Mouse (Mus musculus) testis, adult 2 months (tissue): ENCODE data around the gene Gtf3c1. TPM values are rescaled to one million over a fixed set of nuclear protein-coding genes. Genes with fewer than 3 reads are reported as not detected.

Experiments
- H3K27ac ChIP-seq: fragments of 200-500 bp; 2 replicates; pipeline ENCODE4 v1.5.1; 2012; ENCODE audit warnings: low read depth, low read length; ENCODE audit not compliant: control insufficient read depth, insufficient read depth
- H3K27me3 ChIP-seq: fragments of 200-500 bp; 2 replicates; pipeline ENCODE4 v1.6.1; 2012; ENCODE audit warnings: mild to moderate bottlenecking, low read length, moderate library complexity; ENCODE audit not compliant: control insufficient read depth, insufficient read depth
- H3K36me3 ChIP-seq: fragments of 200-500 bp; 2 replicates; pipeline ENCODE4 v1.6.1; 2012; ENCODE audit warnings: mild to moderate bottlenecking, low read length; ENCODE audit not compliant: control insufficient read depth, insufficient read depth
- H3K4me1 ChIP-seq: fragments of 200-500 bp; 2 replicates; pipeline ENCODE4 v1.6.1; 2012; ENCODE audit warnings: low read length; ENCODE audit not compliant: control insufficient read depth, insufficient read depth
- H3K4me3 ChIP-seq: fragments of 200-500 bp; 2 replicates; pipeline ENCODE4 v1.5.1; 2012; ENCODE audit warnings: low read depth, mild to moderate bottlenecking, low read length, moderate library complexity, mixed read lengths; ENCODE audit not compliant: control insufficient read depth
- CTCF ChIP-seq: fragments of 200-500 bp; IDR thresholded peaks from 2 replicates; pipeline ENCODE4 v1.5.1; 2012; ENCODE audit warnings: low read depth, mild to moderate bottlenecking, inconsistent platforms, low read length, moderate library complexity; ENCODE audit not compliant: control insufficient read depth, insufficient read depth, insufficient replicate concordance
- POLR2A ChIP-seq: fragments of 200-500 bp; IDR thresholded peaks from 2 replicates; pipeline ENCODE4 v1.6.1; 2012; ENCODE audit warnings: low read depth, mild to moderate bottlenecking, inconsistent platforms, low read length, moderate library complexity; ENCODE audit not compliant: control insufficient read depth
- polyA plus RNA-seq: library from polyadenylated mRNA; depleted of rRNA; stranded (reverse); fragments of >200 nt; gene quantifications from 2 replicates; pipeline ENCODE4 v1.2.3, GENCODE M21; 2012

The Gtf3c1 gene
- polyA plus RNA-seq, 1 experiment, result 35.4 TPM

DNA sequence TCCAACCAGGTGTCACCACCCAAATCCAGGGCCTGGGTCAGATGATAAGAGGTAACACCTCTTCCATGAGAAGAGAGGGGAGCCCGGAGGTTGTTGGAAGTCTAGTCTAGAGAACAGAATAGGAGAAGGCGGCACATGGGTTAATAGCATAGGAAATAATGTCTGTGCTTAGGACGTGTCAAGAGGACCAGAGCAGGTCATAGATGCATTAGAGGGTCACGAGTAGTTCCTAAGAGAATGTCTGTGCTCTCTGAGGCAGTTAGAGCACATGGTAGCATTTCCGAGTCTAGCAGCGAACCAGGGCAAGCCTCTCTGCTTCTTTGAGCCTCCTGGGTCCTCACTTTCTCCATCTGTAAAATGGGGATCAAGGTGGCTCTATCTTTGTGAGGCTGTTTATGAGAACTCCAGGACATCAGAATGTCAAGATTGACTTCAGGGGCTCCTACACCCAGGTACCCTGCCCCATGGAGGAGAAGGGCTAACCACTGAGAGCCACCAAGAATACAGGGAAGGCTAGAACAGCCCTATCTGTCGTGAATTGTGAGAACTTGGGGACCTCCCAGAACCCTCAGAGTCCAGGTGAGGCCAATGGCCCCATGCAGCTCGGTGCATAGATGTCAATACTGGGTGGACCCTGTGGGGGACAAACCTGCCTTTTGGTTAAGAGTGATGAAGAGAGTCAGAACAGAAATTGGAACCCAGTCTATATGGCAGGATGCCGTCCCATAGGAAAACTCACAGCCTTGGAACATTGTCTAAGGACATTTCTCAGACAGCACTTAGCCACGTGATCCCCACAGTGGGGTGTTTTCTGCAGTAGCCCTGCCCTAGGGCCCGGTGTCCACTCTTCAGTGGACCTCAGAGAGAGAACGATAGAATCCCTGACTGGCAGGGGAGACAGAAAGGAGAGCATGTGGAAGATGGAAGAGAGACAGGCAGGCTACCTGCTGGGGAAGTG lies 102.9 kb downstream of the Gtf3c1 start:
- Histone ChIP-seq H3K4me1 (no peaks in the 10 kb centered on the region), H3K27ac (no peak overlapping the region), H3K27me3 (no peaks in the 10 kb centered on the region), H3K4me3 (no peak overlapping the region), H3K36me3 (no peaks in the 10 kb centered on the region)
- TF ChIP-seq CTCF (no peak), POLR2A (no peak)

DNA sequence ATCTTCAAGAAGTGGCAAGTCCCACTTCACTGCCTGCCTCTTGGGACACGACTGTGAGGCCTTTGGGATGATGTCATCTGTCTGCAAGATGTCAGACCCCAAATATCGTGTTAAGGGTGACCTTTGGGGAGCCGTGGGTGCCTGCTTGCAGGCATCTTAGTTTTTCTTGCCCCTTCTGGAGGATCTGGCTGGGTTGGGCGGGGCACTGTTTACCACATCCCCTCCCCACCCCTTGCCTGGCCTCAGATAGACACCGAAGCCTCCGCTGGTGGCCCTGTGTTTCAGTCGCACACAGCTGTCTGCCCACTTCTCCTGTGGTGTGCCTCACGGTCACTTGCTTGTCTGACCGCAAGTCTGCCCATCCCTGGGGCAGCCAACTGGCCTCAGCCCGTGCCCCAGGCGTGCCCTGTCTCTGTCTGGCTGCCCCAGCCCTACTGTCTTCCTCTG lies 104.4 kb downstream of the Gtf3c1 start, which contains the start of gene Il21r:
Gene Il21r, plus strand, starts transcription at position 245 of the 447 bp plus-strand sequence.
- no peak for TF ChIP-seq POLR2A
- TF ChIP-seq CTCF, result no peak
- H3K27ac ChIP-seq, result no peak within 1 kb of the TSS

DNA sequence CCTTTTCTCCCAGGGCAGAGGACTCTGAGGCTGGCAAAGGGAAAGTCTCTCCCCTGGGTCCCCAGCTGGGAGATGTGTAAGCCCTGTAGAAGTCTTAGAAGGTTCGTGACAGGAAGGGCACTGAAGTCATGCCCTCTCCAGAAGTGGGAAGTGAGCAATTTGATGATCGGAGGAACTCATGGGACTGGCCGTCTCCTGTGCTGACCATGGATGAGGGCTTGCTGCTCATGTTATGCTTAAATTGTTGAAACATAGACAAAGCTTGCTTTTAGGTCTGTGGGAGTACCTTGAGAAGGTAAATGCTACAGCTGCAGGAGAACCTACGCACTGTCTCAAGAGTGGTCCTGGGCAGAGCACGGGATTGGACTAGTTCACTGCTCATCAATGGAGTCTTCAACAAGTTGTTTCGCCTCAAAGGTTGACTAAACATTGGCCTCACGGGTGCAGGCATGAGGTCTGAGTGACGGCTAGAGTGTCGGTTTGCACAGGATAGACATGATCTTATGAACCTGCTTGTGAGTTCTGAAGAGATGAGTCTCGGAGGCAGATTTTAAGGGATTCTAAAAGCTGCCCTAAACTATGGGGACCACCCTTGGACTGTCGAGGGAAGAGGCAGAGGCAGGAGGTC lies 105.6 kb downstream of the Gtf3c1 start:
- no peak overlapping the region for H3K4me3 ChIP-seq
- H3K4me1 ChIP-seq, result no peaks in the 10 kb centered on the region
- H3K27me3 ChIP-seq, result no peaks in the 10 kb centered on the region
- no peak overlapping the region for H3K27ac ChIP-seq
- no peaks in the 10 kb centered on the region for H3K36me3 ChIP-seq
- TF ChIP-seq CTCF (no peak), POLR2A (no peak)

More for the DNA sequence above, 104.4 kb downstream of the Gtf3c1 start, which contains the start of gene Il21r:
- Histone ChIP-seq H3K4me3 (no peak within 1 kb of the TSS), H3K36me3 (no peaks in the 10 kb centered on the region), H3K27me3 (no peaks in the 10 kb centered on the region), H3K4me1 (no peaks in the 10 kb centered on the region)

DNA sequence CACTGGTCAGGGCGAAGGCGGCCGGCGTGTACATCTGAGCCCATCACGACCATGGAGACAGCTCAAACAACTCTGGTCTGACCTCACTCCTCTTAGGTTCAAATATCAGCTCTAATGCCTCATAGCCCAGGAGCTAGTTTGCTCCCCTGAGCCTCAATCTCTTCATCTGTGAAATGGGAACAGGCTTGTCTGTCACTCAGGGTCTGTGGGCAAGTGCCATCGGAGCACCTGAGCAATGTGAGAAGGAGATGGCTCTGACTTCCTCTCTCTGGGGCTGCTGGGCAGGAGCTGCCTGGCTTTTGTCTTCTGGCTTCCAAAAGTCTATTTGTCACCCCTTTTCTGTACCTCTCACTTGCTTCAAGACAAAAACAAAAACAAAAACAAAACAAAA lies 106.3 kb downstream of the Gtf3c1 start:
- no peaks in the 10 kb centered on the region for H3K27me3 ChIP-seq
- no peak overlapping the region for H3K4me3 ChIP-seq
- no peak overlapping the region for H3K27ac ChIP-seq
- no peaks in the 10 kb centered on the region for H3K4me1 ChIP-seq
- no peaks in the 10 kb centered on the region for H3K36me3 ChIP-seq
- no peak for TF ChIP-seq POLR2A
- TF ChIP-seq CTCF, result no peak

DNA sequence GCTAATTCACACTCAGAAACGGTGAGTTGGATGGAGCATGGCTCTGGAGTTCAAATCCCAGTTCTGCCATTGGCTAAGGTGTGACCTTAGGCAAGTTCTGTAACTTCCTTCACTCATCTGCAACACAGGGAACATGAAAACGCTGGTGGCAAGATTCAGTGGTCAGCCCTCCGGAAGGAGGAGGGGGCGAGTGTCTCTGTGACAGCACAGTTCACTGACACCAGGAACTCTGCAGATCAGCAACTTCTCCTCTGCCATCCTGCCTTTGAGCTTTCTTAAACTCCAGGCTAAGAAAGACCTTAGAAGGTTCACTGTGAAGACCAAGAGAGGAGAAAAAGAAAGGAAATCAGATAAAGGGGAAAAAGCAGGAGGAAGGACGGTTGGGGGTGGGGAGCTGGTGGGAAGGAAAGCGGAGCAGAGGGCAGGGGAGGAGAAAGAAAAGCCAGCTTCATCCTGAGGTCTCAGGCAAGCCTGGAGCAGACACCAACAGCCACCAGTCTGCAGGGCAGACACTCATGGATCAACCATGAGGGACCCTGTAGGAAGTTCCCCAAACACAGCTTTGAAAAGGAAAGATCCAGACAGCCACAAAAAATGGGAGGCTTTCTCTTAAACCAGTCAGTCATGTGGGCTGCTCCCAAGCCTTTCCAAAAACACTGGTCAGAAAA lies 106.8 kb downstream of the Gtf3c1 start:
- TF ChIP-seq POLR2A (no peak), CTCF (no peak)
- Histone ChIP-seq H3K4me1 (no peaks in the 10 kb centered on the region), H3K27ac (no peak overlapping the region), H3K36me3 (no peaks in the 10 kb centered on the region), H3K27me3 (no peaks in the 10 kb centered on the region), H3K4me3 (no peak overlapping the region)

DNA sequence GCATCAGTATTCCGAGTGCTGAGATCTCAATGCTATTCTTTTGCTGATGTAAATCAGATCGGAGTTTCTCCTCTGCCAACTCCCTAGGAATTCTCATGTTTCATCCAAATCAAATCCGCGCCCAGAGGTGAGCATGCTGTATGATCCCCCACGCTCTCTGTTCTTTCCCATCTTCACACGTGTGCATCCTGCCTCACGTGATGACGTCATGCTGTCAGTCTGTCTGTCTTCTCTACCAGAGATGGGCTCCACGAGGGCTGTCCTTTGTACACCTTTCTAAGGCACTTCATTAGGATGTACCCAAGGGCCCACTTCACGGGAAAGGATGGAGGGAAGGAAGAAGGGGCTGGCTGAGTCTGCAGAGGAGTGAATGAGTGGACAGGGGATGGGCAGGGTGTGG lies 107.4 kb downstream of the Gtf3c1 start:
- Histone ChIP-seq H3K4me3 (no peak overlapping the region), H3K27ac (no peak overlapping the region), H3K27me3 (no peaks in the 10 kb centered on the region), H3K4me1 (no peaks in the 10 kb centered on the region), H3K36me3 (no peaks in the 10 kb centered on the region)
- TF ChIP-seq CTCF, result no peak
- no peak for TF ChIP-seq POLR2A

DNA sequence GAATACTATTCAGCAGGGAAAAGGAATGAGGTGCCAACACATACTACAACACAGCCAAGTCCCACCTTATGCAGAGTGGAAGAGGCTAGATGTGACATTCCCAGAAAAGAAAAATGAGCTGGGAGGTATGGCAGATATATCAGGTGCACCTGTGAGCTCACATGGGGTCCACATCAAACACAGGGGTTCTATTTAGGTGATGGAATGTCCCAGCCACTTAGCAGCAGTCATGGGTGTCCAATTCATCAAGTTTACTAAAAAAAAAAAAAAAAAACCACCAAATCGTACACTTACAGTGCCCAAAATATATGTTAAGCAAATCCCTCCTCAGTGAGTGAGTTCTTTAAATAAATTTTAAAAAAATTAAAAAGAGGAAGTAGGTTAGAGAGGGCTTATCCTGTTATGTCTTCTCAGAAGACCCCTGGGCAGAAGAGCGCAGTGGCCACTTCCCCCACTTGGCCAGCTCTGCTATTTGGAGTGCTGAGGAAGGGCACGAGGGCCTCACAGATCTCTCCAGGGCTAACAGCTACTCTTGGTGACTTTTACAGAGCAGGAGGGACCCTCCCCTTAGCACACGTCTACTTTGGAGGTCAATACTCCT lies 108.1 kb downstream of the Gtf3c1 start:
- Histone ChIP-seq H3K27ac (no peak overlapping the region), H3K36me3 (no peaks in the 10 kb centered on the region), H3K27me3 (no peaks in the 10 kb centered on the region), H3K4me3 (no peak overlapping the region), H3K4me1 (no peaks in the 10 kb centered on the region)
- no peak for TF ChIP-seq POLR2A
- TF ChIP-seq CTCF, result no peak
